Mouse (Mus musculus): ENCODE results near the gene Zwilch.

The Zwilch gene

DNA sequence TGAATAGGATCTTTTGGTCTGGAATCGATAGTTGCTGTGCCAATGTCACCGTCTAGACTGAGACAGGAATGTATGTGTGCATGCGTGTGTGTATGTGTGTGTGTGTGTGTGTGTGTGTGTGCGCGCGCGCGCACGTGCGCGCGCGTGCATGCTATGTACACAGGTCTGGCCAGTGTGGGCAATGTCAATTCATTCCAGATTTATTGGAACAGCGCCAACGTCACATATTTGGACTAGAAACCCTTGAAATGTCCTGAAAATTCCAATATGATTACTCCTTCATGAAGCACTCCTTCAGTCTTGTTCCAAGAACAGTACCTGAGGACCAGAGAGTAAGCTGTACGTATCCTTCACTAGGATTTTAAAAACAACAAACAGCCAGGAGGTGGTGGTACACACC is 62.4 kb downstream of the Zwilch start:
- no peak for DNase-seq (ENCODE audit: extremely low spot score, low spot score)

- DNase-seq (ENCODE audit: extremely low spot score, low spot score) = no peak
Observed at GRCm38 (mm10) chr9:64105301-64105700, 67.6 kb downstream of the Zwilch start.

DNA sequence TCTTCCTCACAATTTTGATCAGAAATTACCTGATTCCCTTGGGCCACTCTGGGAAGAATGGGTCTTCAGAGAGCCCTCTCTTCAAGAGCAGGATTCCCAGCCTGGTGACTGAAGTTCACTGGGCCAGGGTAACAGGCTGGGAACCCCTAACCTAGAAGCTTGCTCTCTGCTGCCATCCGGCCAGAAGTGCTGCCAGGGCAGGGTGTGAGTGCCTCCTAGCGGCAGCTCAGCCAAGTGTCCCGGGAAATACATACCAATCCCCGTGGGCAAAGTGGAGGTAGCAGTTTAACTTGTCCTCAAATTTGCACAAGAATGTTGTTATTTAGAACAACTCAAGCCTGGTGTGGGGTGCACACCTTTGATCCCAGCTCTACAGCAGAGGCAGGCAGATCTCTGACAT is 72.5 kb downstream of the Zwilch start:
- DNase-seq (ENCODE audit: extremely low spot score, low spot score) = peak; percentile 81

DNA sequence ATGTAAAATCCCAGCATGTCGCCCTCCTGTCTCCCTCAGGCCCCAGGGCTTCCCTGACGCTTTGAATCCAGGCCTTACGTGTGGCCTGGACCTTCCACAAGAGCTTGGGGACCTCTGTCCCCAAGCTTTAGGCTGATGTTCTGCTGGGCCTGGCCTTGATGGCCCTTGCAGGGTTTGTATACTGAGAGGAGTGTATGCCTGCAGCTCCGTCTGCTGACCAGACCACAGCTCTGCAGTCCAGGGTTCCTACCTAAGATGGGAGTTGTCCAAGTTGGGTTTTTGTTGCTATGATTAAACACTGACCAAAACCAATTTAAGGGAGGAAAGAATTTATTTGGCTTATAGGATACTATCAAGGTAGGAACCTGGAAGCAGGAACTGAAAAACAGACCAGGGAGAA is 74.6 kb downstream of the Zwilch start:
- no peak for DNase-seq (ENCODE audit: extremely low spot score, low spot score)

DNA sequence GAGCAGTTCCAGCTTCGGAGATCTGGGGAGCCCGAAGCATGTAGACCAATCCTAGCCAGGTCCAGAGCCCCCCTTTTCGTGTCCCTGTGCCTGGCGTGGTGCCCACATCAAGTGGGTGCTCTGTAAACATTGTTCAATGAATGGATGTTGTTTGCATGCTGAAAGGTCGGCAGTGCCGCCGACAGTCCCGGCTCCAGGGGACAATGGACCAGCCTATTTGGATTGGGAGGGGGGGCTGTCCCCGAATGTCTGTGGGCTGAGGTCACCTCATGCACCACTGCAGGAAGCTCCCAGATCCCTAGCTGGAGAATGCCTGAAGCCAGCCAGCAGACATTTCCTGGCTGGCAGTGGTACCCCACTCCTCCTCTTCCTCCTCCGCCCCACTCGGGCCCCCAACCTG is 78.8 kb downstream of the Zwilch start:
- DNase-seq (ENCODE audit: extremely low spot score, low spot score) = no peak

- no peak for DNase-seq (ENCODE audit: extremely low spot score, low spot score)
Observed at GRCm38 (mm10) chr9:64089004-64089403, 83.9 kb downstream of the Zwilch start.

GRCm38 (mm10) chr9:64088346-64088745 is 84.6 kb downstream of the Zwilch start:
- no peak for DNase-seq (ENCODE audit: extremely low spot score, low spot score)

DNA sequence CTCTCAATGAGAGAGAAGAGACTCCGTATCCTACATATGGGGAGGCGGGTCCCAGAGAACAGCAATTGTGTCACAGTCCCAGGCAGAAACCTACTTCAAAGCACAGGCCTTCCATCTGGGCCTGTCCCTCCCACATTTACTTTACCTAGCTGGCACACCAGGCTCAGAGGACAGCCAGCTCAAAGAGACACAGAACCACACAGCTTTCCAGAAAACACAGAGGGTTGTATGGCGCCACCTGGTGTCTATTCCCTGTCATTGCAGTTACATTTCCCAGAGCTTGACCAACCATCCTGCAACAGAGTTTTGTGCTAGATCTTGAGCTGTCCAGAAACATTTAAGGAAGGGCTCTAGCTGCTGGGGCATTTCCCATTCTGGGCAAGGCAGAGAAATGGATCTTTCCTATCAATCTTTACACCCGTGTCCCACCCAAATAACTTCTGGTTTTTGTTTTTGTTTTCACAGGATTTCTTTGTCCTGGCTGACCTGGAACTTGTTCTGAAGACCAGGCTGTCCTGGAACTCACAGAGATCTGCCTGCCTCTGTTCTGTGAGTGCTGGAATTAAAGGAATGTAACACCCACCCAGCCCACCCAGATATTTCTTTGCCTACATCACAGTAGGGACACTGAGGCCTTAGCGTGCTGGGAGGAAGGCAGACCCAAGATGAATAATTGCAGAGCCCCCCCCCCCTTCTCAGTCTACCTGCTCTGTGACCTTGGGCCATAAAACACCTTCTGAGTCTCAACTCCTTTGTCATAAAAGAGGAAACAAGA is 85.3 kb downstream of the Zwilch start:
- DNase-seq (ENCODE audit: extremely low spot score, low spot score) = peak; percentile 85

Measured in neural tube, embryonic 10.5 days (tissue).